Mouse (Mus musculus) intestine, embryonic 15.5 days (tissue): ENCODE measurements around the gene Dazap2. TPM values are rescaled to one million over a fixed set of nuclear protein-coding genes. Genes with fewer than 3 reads are reported as not detected.

Experiments used
- ATAC-seq: fragments of 200-750 bp; cut with Nextera tagmentation; 2 replicates; pipeline ENCODE4 v1.8.0; 2017; ENCODE audit warnings: moderate TSS enrichment, moderate library complexity
- H3K27ac ChIP-seq: fragments of 300-500 bp; sonication (generic); 2 replicates; pipeline ENCODE4 v1.5.1; 2015; ENCODE audit warnings: mild to moderate bottlenecking, inconsistent platforms
- H3K27me3 ChIP-seq: fragments of 300-500 bp; sonication (generic); replicated peaks from 2 replicates; pipeline ENCODE4 v1.6.1; 2015; ENCODE audit warnings: inconsistent platforms
- H3K36me3 ChIP-seq: fragments of 300-500 bp; sonication (generic); 2 replicates; pipeline ENCODE4 v1.6.1; 2015; ENCODE audit warnings: inconsistent platforms
- H3K4me1 ChIP-seq: fragments of 300-500 bp; sonication (generic); replicated peaks from 2 replicates; pipeline ENCODE4 v1.6.1; 2015; ENCODE audit warnings: inconsistent platforms
- H3K4me2 ChIP-seq: fragments of 300-500 bp; sonication (generic); replicated peaks from 2 replicates; pipeline ENCODE4 v1.6.1; 2015; ENCODE audit warnings: mild to moderate bottlenecking, inconsistent platforms
- H3K4me3 ChIP-seq: fragments of 300-500 bp; sonication (generic); replicated peaks from 2 replicates; pipeline ENCODE4 v1.5.1; 2015; ENCODE audit warnings: inconsistent platforms
- H3K9ac ChIP-seq: fragments of 300-500 bp; sonication (generic); 2 replicates; pipeline ENCODE4 v1.6.1; 2015; ENCODE audit warnings: inconsistent platforms
- H3K9me3 ChIP-seq: fragments of 300-500 bp; sonication (generic); 2 replicates; pipeline ENCODE4 v1.6.1; 2016; ENCODE audit warnings: inconsistent platforms
- WGBS: fragments of 180-500 bp; shearing (Covaris S2); methylation state at CpG from one replicate; pipeline ENCODE4 v1.1.7; 2015; 5-methylcytosine and 5-hydroxymethylcytosine counted together
- polyA plus RNA-seq: library from polyadenylated mRNA; unstranded; fragments of >200 nt; fragmentation: Nextera tagmentation; extraction: Ambion mirVana; gene quantifications from 2 replicates; pipeline ENCODE4 v1.2.1, GENCODE M21; 2015

The Dazap2 gene
- 245 and 263 TPM in 2 replicates for polyA plus RNA-seq

DNA sequence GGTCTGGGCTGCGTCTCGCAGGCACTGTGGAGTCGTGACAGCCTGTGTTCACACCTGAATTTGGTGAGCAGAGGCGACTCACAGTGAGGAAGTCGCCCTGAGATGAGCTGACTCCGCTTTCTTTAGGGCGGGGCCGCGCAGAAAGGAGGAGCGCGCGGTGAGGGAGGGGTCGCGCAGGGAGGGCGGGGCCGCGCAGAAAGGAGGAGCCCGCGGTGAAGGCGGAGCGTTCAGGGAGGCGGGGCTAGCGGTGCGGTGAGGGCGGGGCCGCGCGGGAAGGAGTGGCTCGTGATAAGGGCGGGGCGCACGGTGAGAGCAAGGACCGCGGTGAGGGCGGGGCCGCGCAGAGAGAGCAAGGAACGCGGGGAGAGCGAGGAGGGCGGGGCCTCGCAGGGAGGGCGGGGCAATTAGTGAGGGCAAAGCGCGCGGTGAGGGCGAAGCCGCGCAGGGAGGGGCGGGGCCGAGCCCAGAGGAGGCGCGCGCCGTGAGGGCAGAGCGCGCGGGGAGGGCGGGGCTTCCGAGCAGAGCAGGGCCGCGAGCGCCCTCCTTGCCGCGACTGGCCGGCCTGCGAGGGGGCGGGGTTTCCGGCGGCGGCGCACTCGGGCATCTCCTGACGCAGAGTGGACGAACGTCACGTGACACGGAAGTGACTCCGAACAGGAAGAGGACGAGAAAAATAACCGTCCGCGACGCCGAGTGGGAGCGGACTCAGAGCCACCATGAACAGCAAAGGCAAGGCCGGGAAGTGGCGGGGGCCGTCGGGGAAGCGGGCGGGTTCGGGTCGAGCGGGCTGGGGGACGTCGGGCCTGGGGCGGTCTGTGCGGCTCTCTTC is at the start of gene Dazap2:
Gene Dazap2 (plus strand): TSS at position 354 of the 829 bp plus-strand sequence.
- peak within 1 kb of the TSS; percentile 92 for H3K9ac ChIP-seq
- H3K4me1 ChIP-seq, result peaks cover 17% of the 10 kb centered on the region
- under 1% methylated on average over 77 of the region's 99 CpGs for WGBS
- peak within 1 kb of the TSS; percentile 99 for H3K27ac ChIP-seq
- no peaks in the 10 kb centered on the region for H3K27me3 ChIP-seq
- peak within 1 kb of the TSS; percentile 96 for H3K4me3 ChIP-seq
- H3K36me3 ChIP-seq, result peaks cover 6% of the 10 kb centered on the region
- peak within 1 kb of the TSS; percentile 90 for H3K4me2 ChIP-seq
- no peaks in the 10 kb centered on the region for H3K9me3 ChIP-seq
- peak; percentile 94 for ATAC-seq

DNA sequence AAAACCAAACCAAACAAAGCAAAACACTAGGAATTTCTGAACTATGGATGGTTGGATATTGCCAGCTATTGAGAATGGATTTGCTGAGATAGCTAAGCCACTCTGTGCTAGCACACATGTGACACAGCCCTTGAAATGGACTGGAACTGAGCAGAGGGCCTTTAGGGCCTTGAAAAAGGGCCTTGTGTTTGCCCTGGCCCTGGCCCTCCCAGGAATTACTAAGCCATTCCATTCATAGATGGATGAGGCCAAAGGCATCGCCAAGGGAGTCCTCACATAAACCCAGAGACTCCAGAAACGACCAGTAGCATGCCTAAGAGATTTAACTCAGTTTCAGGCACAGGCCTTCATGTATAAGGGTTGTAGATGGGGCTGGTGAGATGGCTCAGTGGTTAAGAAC is 48.6 kb upstream of the Dazap2 start:
- Histone ChIP-seq H3K4me1 (no peaks in the 10 kb centered on the region), H3K4me3 (no peak overlapping the region)
- WGBS, result 56% methylated on average over 2 of the region's 2 CpGs

DNA sequence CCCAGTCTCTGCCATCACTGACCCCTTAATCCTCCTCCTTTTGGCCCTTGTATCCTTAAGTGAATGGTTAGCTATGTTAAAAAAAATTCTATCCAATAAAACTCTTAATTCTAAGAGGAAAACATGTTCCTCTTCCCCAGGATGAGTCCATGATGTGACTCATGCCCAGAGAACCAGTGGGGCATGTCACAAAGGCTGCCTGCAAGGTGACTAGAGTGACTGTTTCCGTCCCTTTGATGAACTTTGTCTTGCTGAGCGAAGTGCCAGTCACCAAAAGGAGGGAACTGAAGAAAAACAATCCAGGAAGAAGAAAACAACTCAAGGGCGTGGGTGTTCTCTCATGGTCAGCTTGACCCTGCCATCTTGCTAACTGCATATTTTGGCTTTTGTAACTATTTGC is 45.9 kb upstream of the Dazap2 start:
- Histone ChIP-seq H3K36me3 (no peaks in the 10 kb centered on the region), H3K27me3 (no peaks in the 10 kb centered on the region), H3K4me3 (no peak overlapping the region), H3K9me3 (no peaks in the 10 kb centered on the region), H3K4me2 (no peak overlapping the region), H3K9ac (no peak overlapping the region), H3K4me1 (peaks cover 8% of the 10 kb centered on the region), H3K27ac (no peak overlapping the region)
- no peak for ATAC-seq
- WGBS, result 77% methylated on average over 3 of the region's 3 CpGs

More for the DNA sequence above, 48.6 kb upstream of the Dazap2 start:
- no peak overlapping the region for H3K4me2 ChIP-seq
- no peaks in the 10 kb centered on the region for H3K36me3 ChIP-seq
- no peak for ATAC-seq
- H3K9ac ChIP-seq, result no peak overlapping the region
- H3K9me3 ChIP-seq, result no peaks in the 10 kb centered on the region
- no peak overlapping the region for H3K27ac ChIP-seq
- no peaks in the 10 kb centered on the region for H3K27me3 ChIP-seq

DNA sequence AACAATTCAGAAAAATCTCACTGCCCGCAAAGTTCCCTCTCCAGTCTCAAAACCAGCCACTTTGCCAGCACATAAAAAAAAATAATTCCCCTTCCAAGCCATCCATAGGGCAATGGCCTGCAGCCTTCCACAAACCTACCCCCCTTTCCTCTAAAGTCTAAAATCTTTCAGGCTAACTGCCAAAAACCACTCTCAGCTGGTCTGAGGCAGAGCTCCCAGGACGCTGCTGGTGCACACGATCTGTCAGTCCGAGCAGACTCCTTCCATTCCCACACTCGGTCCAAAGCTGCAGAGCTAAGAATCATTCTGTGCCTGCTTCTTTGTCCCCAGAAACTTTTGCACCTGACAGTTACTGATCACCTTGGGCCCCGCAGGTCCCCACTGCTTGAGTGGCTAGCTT is 41.2 kb upstream of the Dazap2 start:
- Histone ChIP-seq H3K36me3 (no peaks in the 10 kb centered on the region), H3K4me2 (no peak overlapping the region), H3K4me1 (peaks cover 12% of the 10 kb centered on the region), H3K9ac (no peak overlapping the region), H3K27me3 (no peaks in the 10 kb centered on the region), H3K4me3 (no peak overlapping the region), H3K27ac (peak overlapping the region; percentile 48; the same call in 1 of the 2 replicates), H3K9me3 (no peaks in the 10 kb centered on the region)
- WGBS, result 39% methylated on average over 6 of the region's 6 CpGs
- no peak for ATAC-seq

DNA sequence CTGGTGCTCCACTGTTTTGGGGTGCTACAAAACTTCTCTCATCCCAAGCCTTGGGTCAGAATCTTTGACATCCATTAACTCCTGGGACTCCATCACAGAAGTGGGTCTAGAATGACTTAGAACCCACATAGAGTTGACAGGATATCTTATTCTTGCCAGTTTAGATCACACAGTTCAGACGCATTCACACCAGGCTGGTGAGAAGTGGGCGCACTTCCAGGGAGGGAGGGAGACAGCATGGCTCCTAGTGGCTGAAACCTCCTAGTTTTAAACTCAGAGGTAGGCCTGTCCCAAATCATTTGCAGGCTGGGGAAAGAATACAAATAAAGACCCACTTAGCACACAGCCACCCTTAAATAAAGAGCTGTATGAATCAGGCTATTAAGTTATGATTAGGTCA is 40.8 kb upstream of the Dazap2 start:
- no peak overlapping the region for H3K4me2 ChIP-seq
- ATAC-seq, result no peak
- H3K9ac ChIP-seq, result no peak overlapping the region
- 73% methylated on average over 2 of the region's 2 CpGs for WGBS
- H3K36me3 ChIP-seq, result no peaks in the 10 kb centered on the region
- H3K9me3 ChIP-seq, result no peaks in the 10 kb centered on the region
- H3K27me3 ChIP-seq, result no peaks in the 10 kb centered on the region
- H3K4me1 ChIP-seq, result peaks cover 12% of the 10 kb centered on the region
- peak overlapping the region; percentile 48; the same call in 1 of the 2 replicates for H3K27ac ChIP-seq
- no peak overlapping the region for H3K4me3 ChIP-seq

DNA sequence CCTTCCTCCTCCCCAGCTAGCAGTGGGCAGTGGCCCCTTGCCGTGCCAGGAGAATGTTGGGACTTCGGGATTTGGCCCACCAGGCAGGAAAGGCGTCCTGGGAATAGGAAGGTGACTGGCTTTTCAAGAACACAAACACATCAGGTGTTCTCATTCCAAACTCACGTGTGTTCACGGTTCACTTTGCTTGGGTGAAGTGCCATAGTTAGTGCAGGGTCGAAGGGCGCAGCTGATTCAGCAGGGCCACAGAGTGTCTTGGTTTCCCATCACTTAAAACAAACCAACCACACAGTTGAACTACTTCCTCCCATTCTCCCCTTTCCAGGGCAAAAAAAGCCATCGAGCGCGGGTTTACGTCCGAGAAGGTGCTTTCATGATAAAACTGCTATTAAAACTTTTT is 39.8 kb upstream of the Dazap2 start:
- Histone ChIP-seq H3K9me3 (no peaks in the 10 kb centered on the region), H3K4me2 (no peak overlapping the region), H3K27ac (no peak overlapping the region), H3K36me3 (no peaks in the 10 kb centered on the region), H3K9ac (no peak overlapping the region), H3K4me1 (peaks cover 12% of the 10 kb centered on the region), H3K4me3 (no peak overlapping the region), H3K27me3 (no peaks in the 10 kb centered on the region)
- no peak for ATAC-seq
- WGBS, result 86% methylated on average over 12 of the region's 12 CpGs

DNA sequence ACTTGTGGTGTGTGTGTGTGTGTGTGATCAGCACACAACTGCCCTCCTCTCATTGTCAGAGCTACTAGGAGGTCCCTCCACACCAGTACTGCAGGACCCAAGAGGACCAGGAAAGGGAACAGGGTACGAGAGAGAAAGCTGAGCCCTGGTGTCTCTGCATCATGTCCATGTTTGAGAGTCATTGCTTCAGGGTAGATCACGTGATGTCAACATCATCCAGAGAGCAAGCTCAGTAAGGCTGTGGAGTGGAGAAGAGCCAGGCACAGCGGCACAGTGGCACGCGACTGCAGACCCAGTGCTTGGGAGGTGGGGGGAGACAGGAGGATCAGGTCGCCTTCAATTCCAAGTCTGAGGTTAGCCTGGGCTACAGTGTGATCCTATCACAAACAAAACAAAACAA is 38.8 kb upstream of the Dazap2 start:
- ATAC-seq, result no peak
- Histone ChIP-seq H3K27ac (no peak overlapping the region), H3K9ac (no peak overlapping the region), H3K4me2 (no peak overlapping the region), H3K36me3 (no peaks in the 10 kb centered on the region), H3K4me1 (peaks cover 12% of the 10 kb centered on the region), H3K4me3 (no peak overlapping the region), H3K9me3 (no peaks in the 10 kb centered on the region), H3K27me3 (no peaks in the 10 kb centered on the region)
- 90% methylated on average over 6 of the region's 6 CpGs for WGBS

DNA sequence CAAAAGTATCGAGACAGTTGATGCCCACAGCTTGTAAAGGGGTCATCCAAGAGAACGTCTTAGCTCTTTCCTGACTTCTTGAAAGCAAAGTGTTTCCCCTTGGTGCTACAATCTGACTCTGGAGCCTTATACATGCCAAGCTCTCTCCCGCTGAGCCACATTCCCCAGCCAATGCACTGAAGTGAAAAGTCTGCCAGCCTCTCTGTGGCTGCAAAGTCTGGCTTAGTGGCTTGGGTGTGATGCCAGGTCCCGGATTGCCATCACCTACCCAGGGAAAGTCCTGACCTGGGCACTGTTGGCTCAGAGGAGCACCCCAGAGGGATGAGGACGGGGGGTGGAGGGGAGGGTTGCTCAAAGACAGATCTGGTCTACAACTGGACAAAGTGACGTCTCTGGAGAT is 38.3 kb upstream of the Dazap2 start:
- no peak overlapping the region for H3K9ac ChIP-seq
- H3K4me3 ChIP-seq, result no peak overlapping the region
- peaks cover 12% of the 10 kb centered on the region for H3K4me1 ChIP-seq
- no peak for ATAC-seq
- H3K4me2 ChIP-seq, result no peak overlapping the region
- 81% methylated on average over 6 of the region's 6 CpGs for WGBS
- no peak overlapping the region for H3K27ac ChIP-seq
- H3K9me3 ChIP-seq, result no peaks in the 10 kb centered on the region
- H3K27me3 ChIP-seq, result no peaks in the 10 kb centered on the region
- H3K36me3 ChIP-seq, result no peaks in the 10 kb centered on the region

DNA sequence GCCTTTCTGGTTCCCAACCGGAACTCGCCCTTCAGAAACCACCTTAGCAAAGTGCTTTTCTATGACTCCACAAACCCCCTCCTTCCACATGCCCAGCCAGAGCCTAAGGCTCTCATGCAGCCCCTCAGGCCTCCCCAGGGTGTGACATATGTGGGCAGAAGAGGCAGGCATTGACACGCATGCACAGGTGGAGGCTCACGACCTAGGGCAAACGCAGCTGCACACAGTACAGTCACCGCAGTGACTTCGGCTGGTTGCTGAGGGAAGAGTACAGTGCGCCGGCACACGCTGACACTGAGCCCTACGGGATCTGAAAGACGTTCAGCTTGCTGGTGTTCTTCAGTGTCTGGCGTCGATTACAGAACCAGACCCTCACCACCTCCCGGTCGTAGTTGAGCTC is 37.2 kb upstream of the Dazap2 start:
- Histone ChIP-seq H3K36me3 (no peaks in the 10 kb centered on the region), H3K9ac (no peak overlapping the region), H3K27ac (no peak overlapping the region), H3K9me3 (no peaks in the 10 kb centered on the region), H3K4me1 (peaks cover 12% of the 10 kb centered on the region), H3K27me3 (no peaks in the 10 kb centered on the region), H3K4me3 (no peak overlapping the region), H3K4me2 (no peak overlapping the region)
- 85% methylated on average over 16 of the region's 16 CpGs for WGBS
- ATAC-seq, result no peak

DNA sequence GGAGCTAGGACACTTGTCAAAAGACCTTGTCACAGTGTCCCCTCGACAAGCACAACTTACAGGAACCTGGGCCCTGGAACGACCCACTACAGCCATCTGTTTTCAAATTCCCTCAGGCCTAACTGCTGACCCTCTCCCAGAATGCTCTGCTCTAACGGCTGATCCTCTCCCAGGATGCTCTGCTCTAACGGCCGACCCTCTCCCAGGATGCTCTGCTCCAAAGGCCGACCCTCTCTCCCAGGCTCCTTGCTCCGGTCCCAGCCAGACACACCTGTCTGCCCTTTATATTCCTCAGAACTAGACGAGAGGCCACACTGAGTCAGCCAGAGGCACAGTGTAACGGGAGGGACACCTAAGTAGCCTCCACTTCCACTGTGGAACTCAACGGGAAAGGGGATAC is 35.0 kb upstream of the Dazap2 start:
- Histone ChIP-seq H3K27me3 (no peaks in the 10 kb centered on the region), H3K4me1 (no peaks in the 10 kb centered on the region), H3K9me3 (no peaks in the 10 kb centered on the region), H3K4me2 (no peak overlapping the region), H3K9ac (no peak overlapping the region), H3K4me3 (no peak overlapping the region), H3K27ac (no peak overlapping the region), H3K36me3 (no peaks in the 10 kb centered on the region)
- no peak for ATAC-seq
- 90% methylated on average over 10 of the region's 10 CpGs for WGBS

DNA sequence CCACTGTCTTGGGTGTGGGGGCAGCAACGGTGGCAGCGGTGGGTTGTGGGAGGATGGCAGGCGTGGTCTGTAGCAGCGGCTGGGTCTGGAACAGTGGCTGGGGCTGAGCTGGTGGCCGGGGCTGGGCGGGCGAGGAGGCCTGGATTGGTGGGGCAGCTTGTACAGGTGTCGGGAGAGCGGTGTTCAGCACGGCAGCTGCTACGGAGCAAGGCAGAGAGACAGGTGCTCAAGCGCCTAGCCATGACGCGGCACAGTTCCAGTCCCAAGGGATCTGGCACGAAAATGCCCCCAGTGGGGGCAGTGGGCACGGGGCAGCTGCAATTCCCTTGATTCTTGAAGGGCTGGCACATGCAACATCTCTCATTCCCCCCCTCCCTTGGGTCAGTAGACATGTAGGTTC is 29.2 kb upstream of the Dazap2 start:
- Histone ChIP-seq H3K4me2 (no peak overlapping the region), H3K4me3 (no peak overlapping the region), H3K27me3 (no peaks in the 10 kb centered on the region), H3K9ac (no peak overlapping the region), H3K36me3 (0 out of 2 replicates have a peak, but pooled peaks cover 2% of the 10 kb centered on the region), H3K4me1 (no peaks in the 10 kb centered on the region), H3K27ac (no peak overlapping the region), H3K9me3 (no peaks in the 10 kb centered on the region)
- no peak for ATAC-seq
- WGBS, result 93% methylated on average over 16 of the region's 16 CpGs

DNA sequence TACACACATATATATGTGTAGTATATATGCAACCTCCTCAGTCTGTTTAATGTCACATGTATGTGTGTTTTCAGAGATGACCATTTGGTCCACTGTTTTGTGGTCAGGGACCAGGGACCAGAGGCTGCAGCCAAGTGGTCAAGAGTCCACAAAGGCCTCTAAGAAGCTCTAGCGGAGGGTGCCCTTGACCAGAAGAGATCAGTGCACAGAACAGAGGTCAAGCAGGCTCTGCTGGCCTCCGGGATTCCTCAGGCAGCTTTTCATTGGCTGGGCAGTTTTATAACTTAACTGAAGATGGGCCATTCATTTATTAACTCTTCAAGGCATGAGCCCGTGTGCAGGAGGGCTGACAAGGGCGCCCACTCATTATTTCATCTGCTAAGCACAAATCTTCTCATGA is 28.0 kb upstream of the Dazap2 start:
- Histone ChIP-seq H3K27ac (no peak overlapping the region), H3K4me1 (no peaks in the 10 kb centered on the region), H3K4me2 (no peak overlapping the region), H3K36me3 (0 out of 2 replicates have a peak, but pooled peaks cover 2% of the 10 kb centered on the region), H3K27me3 (no peaks in the 10 kb centered on the region), H3K4me3 (no peak overlapping the region), H3K9me3 (no peaks in the 10 kb centered on the region), H3K9ac (no peak overlapping the region)
- 57% methylated on average over 4 of the region's 4 CpGs for WGBS
- no peak for ATAC-seq

DNA sequence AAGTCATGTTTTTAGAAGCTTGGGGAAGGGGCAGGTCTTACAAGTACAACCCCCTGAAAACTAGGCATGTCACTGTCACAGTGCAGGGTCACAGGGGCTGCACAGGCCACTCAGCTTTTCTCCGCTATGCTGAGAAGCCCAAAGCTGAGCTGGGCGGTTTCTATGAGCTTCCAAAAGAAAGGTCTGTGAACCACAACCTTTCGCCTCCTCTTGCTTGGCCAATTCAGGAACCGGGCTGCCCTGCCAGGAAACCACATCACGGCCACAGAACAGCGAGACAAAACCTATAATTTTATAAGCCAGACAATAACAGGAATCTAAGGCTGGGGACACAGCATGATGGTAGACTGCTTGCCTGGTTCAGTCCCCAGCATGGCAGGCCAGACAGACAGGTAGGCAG is 26.9 kb upstream of the Dazap2 start:
- no peaks in the 10 kb centered on the region for H3K27me3 ChIP-seq
- no peak overlapping the region for H3K4me3 ChIP-seq
- H3K4me1 ChIP-seq, result no peaks in the 10 kb centered on the region
- ATAC-seq, result no peak
- H3K9me3 ChIP-seq, result no peaks in the 10 kb centered on the region
- H3K36me3 ChIP-seq, result 0 out of 2 replicates have a peak, but pooled peaks cover 2% of the 10 kb centered on the region
- no peak overlapping the region for H3K27ac ChIP-seq
- no peak overlapping the region for H3K9ac ChIP-seq
- no peak overlapping the region for H3K4me2 ChIP-seq
- WGBS, result 82% methylated on average over 6 of the region's 6 CpGs
